In genomic region chr5:116485069-116485468, GRCm38 (mm10) we compare ENCODE assay signal across 8 mouse cellular contexts.
DNase-seq lines count a peak whose midpoint lies in the region; ATAC-seq and TF ChIP-seq lines count a peak whose summit lies in the region.

No protein-coding gene starts in this region.

- no peak for ATAC-seq in intestine, embryonic 14.5 days (replicated peaks; ENCODE audit: low FRiP score, low TSS enrichment, low read depth)
- no peak for ATAC-seq in intestine, postnatal 0 days
- ATAC-seq in heart, embryonic 12.5 days (ENCODE audit: insufficient number of reproducible peaks, low FRiP score): peak; percentile 85
- peak; percentile 80; the same call in 1 of the 2 replicates for ATAC-seq in kidney, embryonic 16.5 days (ENCODE audit: low FRiP score, low TSS enrichment)
- ATAC-seq in midbrain, embryonic 12.5 days (ENCODE audit: low FRiP score, low read depth): peak; percentile 54; the same call in 1 of the 2 replicates
- no peak for ATAC-seq in erythroid progenitor cell, adult 5-6 weeks (replicated peaks; ENCODE audit: low FRiP score, poor library complexity, severe bottlenecking)
- no peak for ATAC-seq in CD4-positive, CD25-positive, alpha-beta regulatory T cell, adult 4 months

- DNase-seq in intestine, embryonic 14.5 days (ENCODE audit: low spot score): peak; percentile 58
- no peak for DNase-seq in gastrocnemius, adult 2 months

- H3K27me3 ChIP-seq in intestine, embryonic 14.5 days (replicated peaks; ENCODE audit: control insufficient read depth, insufficient read depth, low read length): no peaks in the 10 kb centered on the region
- H3K27me3 ChIP-seq in intestine, postnatal 0 days (replicated peaks; ENCODE audit: control insufficient read depth, insufficient read depth, low read length): no peaks in the 10 kb centered on the region
- no peaks in the 10 kb centered on the region for H3K27me3 ChIP-seq in heart, embryonic 12.5 days (replicated peaks)
- no peaks in the 10 kb centered on the region for H3K27me3 ChIP-seq in kidney, embryonic 16.5 days (ENCODE audit: insufficient read depth, low read length)
- H3K27me3 ChIP-seq in midbrain, embryonic 12.5 days: 0 out of 2 replicates have a peak, but pooled peaks cover 4% of the 10 kb centered on the region

- peaks cover 4% of the 10 kb centered on the region; the same call in 1 of the 2 replicates for H3K4me1 ChIP-seq in intestine, embryonic 14.5 days (replicated peaks; ENCODE audit: control insufficient read depth, insufficient read depth, low read length)
- H3K4me1 ChIP-seq in intestine, postnatal 0 days (replicated peaks; ENCODE audit: control insufficient read depth, insufficient read depth, low read length): no peaks in the 10 kb centered on the region
- peaks cover 29% of the 10 kb centered on the region for H3K4me1 ChIP-seq in heart, embryonic 12.5 days (replicated peaks)
- H3K4me1 ChIP-seq in kidney, embryonic 16.5 days (ENCODE audit: insufficient read depth, low read length): peaks cover 11% of the 10 kb centered on the region; the same call in 1 of the 2 replicates
- H3K4me1 ChIP-seq in midbrain, embryonic 12.5 days: peaks cover 28% of the 10 kb centered on the region

- H3K9me3 ChIP-seq in intestine, embryonic 14.5 days (ENCODE audit: control insufficient read depth, low read length): no peaks in the 10 kb centered on the region
- no peaks in the 10 kb centered on the region for H3K9me3 ChIP-seq in intestine, postnatal 0 days (ENCODE audit: control insufficient read depth)
- no peaks in the 10 kb centered on the region for H3K9me3 ChIP-seq in heart, embryonic 12.5 days (replicated peaks)
- H3K9me3 ChIP-seq in kidney, embryonic 16.5 days (ENCODE audit: low read length): no peaks in the 10 kb centered on the region
- H3K9me3 ChIP-seq in midbrain, embryonic 12.5 days: no peaks in the 10 kb centered on the region

- no peak overlapping the region for H3K4me3 ChIP-seq in intestine, embryonic 14.5 days (ENCODE audit: low read depth, low read length)
- no peak overlapping the region for H3K4me3 ChIP-seq in intestine, postnatal 0 days (ENCODE audit: low read depth, low read length)
- H3K4me3 ChIP-seq in heart, embryonic 12.5 days: no peak overlapping the region
- H3K4me3 ChIP-seq in kidney, embryonic 16.5 days (ENCODE audit: low read length): no peak overlapping the region
- no peak overlapping the region for H3K4me3 ChIP-seq in midbrain, embryonic 12.5 days
- H3K4me3 ChIP-seq in gastrocnemius, adult 2 months: no peak overlapping the region

- TF ChIP-seq CTCF in intestine, postnatal 0 days (IDR thresholded peaks at IDR 0.05; ENCODE audit: low read depth): no peak
- TF ChIP-seq CTCF in gastrocnemius, adult 2 months (IDR thresholded peaks at IDR 0.05): no peak

- intact Hi-C loops in gastrocnemius, adult 2 months (cut with DNase I): no loop called here

- no peak overlapping the region for H3K27ac ChIP-seq in intestine, embryonic 14.5 days (ENCODE audit: low read depth)
- no peak overlapping the region for H3K27ac ChIP-seq in intestine, postnatal 0 days (ENCODE audit: low read depth, low read length)
- no peak overlapping the region for H3K27ac ChIP-seq in heart, embryonic 12.5 days (ENCODE audit: poor library complexity, severe bottlenecking)
- H3K27ac ChIP-seq in kidney, embryonic 16.5 days (ENCODE audit: low read length): no peak overlapping the region
- H3K27ac ChIP-seq in midbrain, embryonic 12.5 days (replicated peaks): peak overlapping the region; percentile 15; the same call in 1 of the 2 replicates
- H3K27ac ChIP-seq in gastrocnemius, adult 2 months: no peak overlapping the region

- 7% methylated on average over 5 of the region's 5 CpGs for WGBS in intestine, embryonic 14.5 days
- WGBS in intestine, postnatal 0 days: 5% methylated on average over 5 of the region's 5 CpGs
- under 1% methylated on average over 5 of the region's 5 CpGs for WGBS in heart, embryonic 12.5 days
- WGBS in kidney, embryonic 16.5 days: 19% methylated on average over 5 of the region's 5 CpGs
- 17% methylated on average over 5 of the region's 5 CpGs for WGBS in midbrain, embryonic 12.5 days

- H3K4me2 ChIP-seq in intestine, embryonic 14.5 days (ENCODE audit: low read length): no peak overlapping the region
- H3K4me2 ChIP-seq in intestine, postnatal 0 days (replicated peaks; ENCODE audit: low read depth): no peak overlapping the region
- H3K4me2 ChIP-seq in heart, embryonic 12.5 days: peak overlapping the region; percentile 7; the same call in 1 of the 2 replicates
- no peak overlapping the region for H3K4me2 ChIP-seq in kidney, embryonic 16.5 days (replicated peaks; ENCODE audit: low read depth, low read length)
- no peak overlapping the region for H3K4me2 ChIP-seq in midbrain, embryonic 12.5 days (replicated peaks)

- H3K36me3 ChIP-seq in intestine, embryonic 14.5 days (ENCODE audit: control insufficient read depth, insufficient read depth, low read length): no peaks in the 10 kb centered on the region
- no peaks in the 10 kb centered on the region for H3K36me3 ChIP-seq in intestine, postnatal 0 days (ENCODE audit: control insufficient read depth, insufficient read depth)
- H3K36me3 ChIP-seq in heart, embryonic 12.5 days: no peaks in the 10 kb centered on the region
- H3K36me3 ChIP-seq in kidney, embryonic 16.5 days (ENCODE audit: insufficient read depth, low read length): no peaks in the 10 kb centered on the region
- 0 out of 2 replicates have a peak, but pooled peaks cover 3% of the 10 kb centered on the region for H3K36me3 ChIP-seq in midbrain, embryonic 12.5 days

- H3K9ac ChIP-seq in intestine, embryonic 14.5 days (ENCODE audit: low read length): no peak overlapping the region
- H3K9ac ChIP-seq in intestine, postnatal 0 days (ENCODE audit: low read depth, low read length): no peak overlapping the region
- H3K9ac ChIP-seq in heart, embryonic 12.5 days: no peak overlapping the region
- no peak overlapping the region for H3K9ac ChIP-seq in kidney, embryonic 16.5 days (replicated peaks; ENCODE audit: low read length)
- no peak overlapping the region for H3K9ac ChIP-seq in midbrain, embryonic 12.5 days (replicated peaks)

Comparison
In these comparisons a context has a peak if more than half of its experiments do, and no peak if none do; other contexts are left out.
1. ATAC-seq: peak in heart, embryonic 12.5 days (single experiment), kidney, embryonic 16.5 days (single experiment) and midbrain, embryonic 12.5 days (single experiment); none in intestine, embryonic 14.5 days (single experiment), intestine, postnatal 0 days (single experiment), erythroid progenitor cell, adult 5-6 weeks (single experiment) and CD4-positive, CD25-positive, alpha-beta regulatory T cell, adult 4 months (single experiment).